Mouse (Mus musculus): ENCODE results near the gene Olfr571.

GRCm38 (mm10) chr7:102962360-102962759 lies 45.0 kb upstream of the Olfr571 start, which contains the start of gene Olfr576:
- no peak for TF ChIP-seq TAL1 (conservative IDR thresholded peaks at IDR 0.05; ENCODE audit: low read depth, low read length)
- no peak for TF ChIP-seq CTCF (IDR thresholded peaks at IDR 0.05; ENCODE audit: low read depth, low read length)
